Mouse (Mus musculus) R1 (cell line): Measurements from ENCODE around the gene Btbd35f2.
"Not testable (repeated sequence)": the region's sequence is repeated elsewhere in the genome, so short reads cannot be mapped to it uniquely, and the experiment has no call there.

ENCODE experiments used
- DNase-seq: peaks from one replicate; pipeline ENCODE4 v3.0.0-alpha.2; 2018; ENCODE audit warnings: low read depth, low spot score

Gene Btbd35f2

GRCm38 (mm10) chrX:32278094-32278493 lies at the start of gene Btbd35f2:
TSS of gene Btbd35f2 (plus strand) at chrX:32278394.
- DNase-seq: not testable (repeated sequence)
